Comparison of ENCODE assay signal across 8 mouse cellular contexts in the genomic region with DNA sequence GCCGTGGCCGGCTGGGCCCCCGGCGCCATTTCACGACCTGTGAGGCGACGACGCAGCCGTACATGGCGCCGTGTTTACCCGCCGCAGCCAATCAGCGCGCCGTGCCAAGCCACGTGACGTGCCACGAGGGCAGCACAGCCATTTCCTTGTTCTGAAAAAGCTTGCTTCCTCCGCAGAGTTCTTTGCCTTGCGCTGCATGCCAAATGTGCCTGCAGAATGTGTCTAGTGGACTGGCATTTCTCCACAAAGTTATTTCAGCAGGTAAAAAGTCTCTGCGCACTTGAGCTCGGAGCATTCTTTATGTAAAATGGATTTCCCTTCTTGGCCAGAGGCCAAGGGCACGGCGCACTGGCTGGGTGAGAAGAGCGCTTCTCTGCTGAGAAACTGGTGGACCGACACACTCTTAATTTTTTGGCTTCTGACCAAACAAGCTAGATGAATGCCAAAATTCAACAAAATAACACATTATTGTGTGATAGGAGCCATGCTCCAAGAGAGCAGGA.
A peak's percentile ranks its signal among the peaks of the same experiment; 100 is the strongest.
DNase-seq lines count a peak whose midpoint lies in the region; ATAC-seq lines count a peak whose summit lies in the region.

No protein-coding gene starts in this region.

- H3K4me2 ChIP-seq in intestine, embryonic 16.5 days (ENCODE audit: low read depth, low read length) = peak overlapping the region; percentile 41

- WGBS in intestine, embryonic 16.5 days = 51% methylated on average over 27 of the region's 27 CpGs

- H3K27me3 ChIP-seq in intestine, embryonic 16.5 days (replicated peaks; ENCODE audit: control insufficient read depth, insufficient read depth, low read length) = no peaks in the 10 kb centered on the region

- H3K9me3 ChIP-seq in intestine, embryonic 16.5 days (ENCODE audit: control insufficient read depth, low read length) = no peaks in the 10 kb centered on the region

- peaks cover 9% of the 10 kb centered on the region for H3K4me1 ChIP-seq in intestine, embryonic 16.5 days (ENCODE audit: control insufficient read depth, insufficient read depth, low read length)

- ATAC-seq in intestine, embryonic 16.5 days = peak; percentile 87

- no peaks in the 10 kb centered on the region for H3K36me3 ChIP-seq in intestine, embryonic 16.5 days (ENCODE audit: control insufficient read depth, insufficient read depth, low read length)

- H3K4me3 ChIP-seq in intestine, embryonic 16.5 days (ENCODE audit: low read length) = peak overlapping the region; percentile 31

- peak overlapping the region; percentile 94 for H3K27ac ChIP-seq in intestine, embryonic 16.5 days (ENCODE audit: low read length)

- intact Hi-C loops in gastrocnemius, postnatal 14 days (cut with DNase I; ENCODE audit: low total_unique reads) = loop anchor here (10.0 kb wide), 1 partner anchor 94 kb away; the partner anchor contains the start of genes E130114P18Rik and Nfia

- peak; percentile 95 for DNase-seq in adrenal gland, postnatal 14 days
- DNase-seq in cerebellum, postnatal 25 days = peak; percentile 99
- DNase-seq in gastrocnemius, postnatal 14 days = peak; percentile 98
- peak; percentile 95 to 97 for DNase-seq in left cerebral cortex, adult 8-10 months (ENCODE audit: low spot score in 2 of 2)
- DNase-seq in lung, postnatal 4 days = peak; percentile 96 to 98
- peak; percentile 23 to 30 for DNase-seq in spleen, postnatal 36 days (ENCODE audit: low spot score in 2 of 2)
- no peak for DNase-seq in thymus, postnatal 10 days (ENCODE audit: low spot score in 2 of 2)

- H3K9ac ChIP-seq in intestine, embryonic 16.5 days (ENCODE audit: low read depth, low read length) = peak overlapping the region; percentile 9; the same call in 1 of the 2 replicates

Comparison
In these comparisons a context has a peak if more than half of its experiments do, and no peak if none do; other contexts are left out.
1. DNase-seq: peak in adrenal gland, postnatal 14 days (single experiment), cerebellum, postnatal 25 days (2 of 2), gastrocnemius, postnatal 14 days (single experiment), left cerebral cortex, adult 8-10 months (2 of 2), lung, postnatal 4 days (2 of 2) and spleen, postnatal 36 days (2 of 2); none in thymus, postnatal 10 days (0 of 2).